Mouse (Mus musculus) CH12.LX (cell line): ENCODE measurements at regions not wholly inside any gene's neighbourhood (a gene's known extent, or its start where the extent isn't known, plus 50 kb on each side); places are given as distances from the start of the nearest gene placed in this dataset.

Experiments used
- DNase-seq: peaks from one replicate; pipeline ENCODE4 v3.0.0-alpha.2; 2013; ENCODE audit errors: extremely low read depth
- H3K27ac ChIP-seq: 2 replicates; pipeline ENCODE4 v1.5.1; 2012; ENCODE audit warnings: low read depth, mild to moderate bottlenecking, control low read depth, moderate library complexity; ENCODE audit not compliant: insufficient read depth
- H3K27me3 ChIP-seq: replicated peaks from 2 replicates; pipeline ENCODE3; 2012; ENCODE audit warnings: inconsistent platforms
- H3K36me3 ChIP-seq, 2 experiments: replicated peaks in 1 of 2; 2 replicates each; pipeline versions ENCODE3 to v1.6.1; 2012; ENCODE audit warnings: inconsistent platforms in 1 of 2, low read length in 1 of 2, mild to moderate bottlenecking in 1 of 2, mixed read lengths in 1 of 2, moderate library complexity in 1 of 2; ENCODE audit not compliant: control insufficient read depth in 1 of 2, insufficient read depth in 1 of 2
- H3K4me1 ChIP-seq, 2 experiments: 2 replicates each; pipeline ENCODE4 v1.6.1; 2012; ENCODE audit warnings: inconsistent platforms in 1 of 2, moderate library complexity in 1 of 2; ENCODE audit not compliant: insufficient read depth in 2 of 2, control insufficient read depth in 1 of 2
- H3K4me2 ChIP-seq: 2 replicates; pipeline ENCODE4 v1.6.1; 2012; ENCODE audit warnings: low read depth, mild to moderate bottlenecking, control low read depth; ENCODE audit not compliant: poor library complexity, insufficient read depth, severe bottlenecking
- H3K4me3 ChIP-seq, 3 experiments: fragments of 150-350 bp in 1 of 3; sonication (generic) in 1 of 3; replicated peaks in 1 of 3; 2 replicates each; pipeline versions ENCODE3 to v1.5.1; 2011 to 2012; ENCODE audit warnings: low read depth in 2 of 3, low read length in 2 of 3, mild to moderate bottlenecking in 2 of 3, moderate library complexity in 2 of 3, control low read depth in 1 of 3, improper control_type of control experiment in 1 of 3, inconsistent platforms in 1 of 3, mixed read lengths in 1 of 3; ENCODE audit not compliant: poor library complexity in 1 of 3
- H3K79me2 ChIP-seq: replicated peaks from 2 replicates; pipeline ENCODE4 v1.6.1; 2012; ENCODE audit warnings: mild to moderate bottlenecking, moderate library complexity; ENCODE audit not compliant: control insufficient read depth, poor library complexity, insufficient read depth, severe bottlenecking; ENCODE audit errors: extremely low read depth
- H3K9ac ChIP-seq: 2 replicates; pipeline ENCODE4 v1.6.1; 2012; ENCODE audit warnings: low read depth, mild to moderate bottlenecking, control low read depth, moderate library complexity; ENCODE audit not compliant: insufficient read depth
- H3K9me3 ChIP-seq: replicated peaks from 2 replicates; pipeline ENCODE3; 2012; ENCODE audit warnings: low read length, inconsistent platforms, mixed read lengths
- CHD1 ChIP-seq: IDR thresholded peaks from 2 replicates; pipeline ENCODE4 v1.6.1; 2012; ENCODE audit warnings: low read depth, low read length, improper control_type of control experiment, inconsistent platforms
- E2F4 ChIP-seq: IDR thresholded peaks from 2 replicates; pipeline ENCODE4 v1.6.1; 2011; ENCODE audit warnings: low read depth, low read length, improper control_type of control experiment; ENCODE audit not compliant: insufficient replicate concordance
- ELF1 ChIP-seq: IDR thresholded peaks from 2 replicates; pipeline ENCODE4 v1.6.1; 2014; ENCODE audit warnings: low read depth, mild to moderate bottlenecking, inconsistent platforms, low read length, improper control_type of control experiment
- EP300 ChIP-seq: IDR thresholded peaks from 2 replicates; pipeline ENCODE4 v1.6.1; 2011; ENCODE audit warnings: low read length, improper control_type of control experiment
- ETS1 ChIP-seq: conservative IDR thresholded peaks from 2 replicates; pipeline ENCODE4 v1.6.1; 2012; ENCODE audit warnings: low read depth, mild to moderate bottlenecking, inconsistent platforms, low read length, improper control_type of control experiment, moderate library complexity
- HCFC1 ChIP-seq: IDR thresholded peaks from 2 replicates; pipeline ENCODE4 v1.6.1; 2012; ENCODE audit warnings: low read depth, mild to moderate bottlenecking, inconsistent platforms, low read length, improper control_type of control experiment
- IRF4 ChIP-seq: IDR thresholded peaks from 2 replicates; pipeline ENCODE4 v1.6.1; 2014; ENCODE audit warnings: low read depth, mild to moderate bottlenecking, inconsistent platforms, low read length, improper control_type of control experiment
- JUND ChIP-seq: conservative IDR thresholded peaks from 2 replicates; pipeline ENCODE4 v1.6.1; 2011; ENCODE audit warnings: low read depth, low read length, improper control_type of control experiment
- MAFK ChIP-seq: IDR thresholded peaks from 2 replicates; pipeline ENCODE4 v1.6.1; 2011; ENCODE audit warnings: low read length, improper control_type of control experiment; ENCODE audit not compliant: insufficient replicate concordance
- MAX ChIP-seq: IDR thresholded peaks from 2 replicates; pipeline ENCODE4 v1.6.1; 2011; ENCODE audit warnings: low read length, improper control_type of control experiment
- MAZ ChIP-seq: IDR thresholded peaks from 2 replicates; pipeline ENCODE4 v1.6.1; 2012; ENCODE audit warnings: low read depth, mild to moderate bottlenecking, inconsistent platforms, low read length, improper control_type of control experiment, moderate library complexity
- MYC ChIP-seq: IDR thresholded peaks from 2 replicates; pipeline ENCODE4 v1.6.1; 2011; ENCODE audit warnings: low read depth, mild to moderate bottlenecking, improper control_type of control experiment, low read length
- NRF1 ChIP-seq: IDR thresholded peaks from 2 replicates; pipeline ENCODE4 v1.6.1; 2014; ENCODE audit warnings: low read depth, mild to moderate bottlenecking, inconsistent platforms, low read length, improper control_type of control experiment, moderate library complexity
- PAX5 ChIP-seq: IDR thresholded peaks from 2 replicates; pipeline ENCODE4 v1.6.1; 2012; ENCODE audit warnings: low read length, inconsistent platforms, mixed read lengths
- RCOR1 ChIP-seq: conservative IDR thresholded peaks from 2 replicates; pipeline ENCODE4 v1.6.1; 2012; ENCODE audit warnings: low read depth, mild to moderate bottlenecking, inconsistent platforms, low read length, improper control_type of control experiment
- TCF12 ChIP-seq: IDR thresholded peaks from 2 replicates; pipeline ENCODE4 v1.6.1; 2014; ENCODE audit warnings: low read depth, mild to moderate bottlenecking, inconsistent platforms, low read length, improper control_type of control experiment
- dilution Hi-C: fragments of 300-500 bp; cut with MboI; formaldehyde crosslinking; loops from 2 replicates; pipeline ENCODE4 v1.14.3; 2020; ENCODE audit warnings: low sequenced_read_pairs; ENCODE audit not compliant: extremely low pct_unique_long_range_greater_than_20kb, extremely low pct_ligation_motif_present
- in situ Hi-C: fragments of 300-500 bp; cut with MboI; formaldehyde crosslinking; loops from 3 replicates; pipeline ENCODE4 v1.14.3; 2019; ENCODE audit warnings: low sequenced_read_pairs, low pct_ligation_motif_present, low pct_unique_long_range_greater_than_20kb, mixed read lengths

DNA sequence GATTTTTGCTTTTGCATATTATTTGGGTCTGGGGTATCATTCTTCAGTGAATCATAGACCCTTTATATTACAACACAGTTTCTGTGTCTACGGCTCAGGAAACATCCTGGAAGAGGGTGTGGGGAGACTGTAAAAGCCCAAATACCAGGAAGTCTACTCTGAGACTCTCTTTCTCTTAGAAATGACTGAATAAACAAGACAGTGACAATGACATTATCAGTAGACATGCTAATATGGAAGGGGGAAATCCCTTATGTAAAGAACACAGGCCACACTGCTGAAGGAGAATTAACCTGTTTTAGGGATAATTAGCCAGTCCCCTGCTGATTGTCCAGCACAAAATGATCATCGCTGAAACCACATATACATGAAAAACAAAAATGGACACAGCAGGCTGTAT lies 88.5 kb upstream of the Rgs1 start:
- no peak overlapping the region for H3K27ac ChIP-seq
- H3K4me2 ChIP-seq = peak overlapping the region; percentile 29; the same call in 1 of the 2 replicates
- no peaks in the 10 kb centered on the region for H3K79me2 ChIP-seq
- dilution Hi-C loops = no loop called here
- in situ Hi-C loops = no loop called here
- no peaks in the 10 kb centered on the region for H3K36me3 ChIP-seq
- H3K9ac ChIP-seq = no peak overlapping the region
- H3K4me3 ChIP-seq = no peak overlapping the region
- TF ChIP-seq JUND (no peak), ELF1 (peak; percentile 15; the same call in 1 of the 2 replicates)
- no peak for DNase-seq
- no peaks in the 10 kb centered on the region for H3K9me3 ChIP-seq
- peaks cover 6 to 21% of the 10 kb centered on the region in 2 experiments for H3K4me1 ChIP-seq
- H3K27me3 ChIP-seq = no peaks in the 10 kb centered on the region

DNA sequence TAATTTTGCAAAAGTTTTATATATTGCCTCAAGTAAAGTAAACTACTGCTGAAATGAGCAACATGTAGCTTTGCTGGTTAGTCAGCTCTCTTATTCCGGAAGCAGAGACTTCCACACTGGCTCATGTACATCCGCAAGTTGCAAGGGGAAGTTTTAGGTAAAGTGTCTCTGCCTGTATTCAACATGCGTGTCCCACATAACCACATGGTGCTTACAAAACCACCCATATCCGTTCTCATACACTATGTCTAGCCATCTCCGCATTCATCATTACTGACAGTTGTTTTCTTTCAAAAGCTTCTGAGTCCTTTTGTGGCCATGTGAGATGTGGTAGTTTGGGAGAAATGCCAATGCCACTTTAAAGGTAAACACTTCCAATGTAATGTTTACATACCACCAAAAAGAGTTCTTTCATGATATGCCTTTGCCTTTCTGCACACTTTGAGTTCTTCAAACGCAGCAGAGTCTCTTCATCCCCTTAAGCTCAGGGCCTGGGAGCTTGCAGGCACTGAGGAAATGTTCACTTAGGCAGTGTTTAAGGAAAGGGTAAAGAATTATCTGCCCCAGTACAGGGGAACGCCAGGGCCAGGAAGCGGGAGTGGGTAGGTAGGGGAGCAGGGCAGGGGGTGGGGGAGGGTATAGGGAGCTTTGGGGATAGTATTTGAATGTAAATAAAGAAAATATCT lies 81.5 kb upstream of the Rgs1 start:
- H3K27ac ChIP-seq = no peak overlapping the region
- TF ChIP-seq NRF1 = no peak
- no peak for TF ChIP-seq JUND
- TF ChIP-seq ELF1 = peak; percentile 62
- TF ChIP-seq IRF4 = peak; percentile 35; the same call in 1 of the 2 replicates
- TF ChIP-seq ETS1 = peak; percentile 35; the same call in 1 of the 2 replicates
- peak; percentile 86 for TF ChIP-seq MYC
- TF ChIP-seq MAX = peak; percentile 85
- TF ChIP-seq CHD1 = no peak
- no peak for TF ChIP-seq TCF12
- TF ChIP-seq EP300 = peak; percentile 49; the same call in 1 of the 2 replicates
- no peak for TF ChIP-seq E2F4
- no peak for TF ChIP-seq HCFC1
- H3K9ac ChIP-seq = no peak overlapping the region
- peak; percentile 68 for DNase-seq
- in situ Hi-C loops (no loop called here), dilution Hi-C loops (no loop called here)
- no peaks in the 10 kb centered on the region for H3K79me2 ChIP-seq
- peaks cover 5 to 15% of the 10 kb centered on the region in 2 experiments for H3K4me1 ChIP-seq
- H3K4me2 ChIP-seq = 0 out of 2 replicates have a peak overlapping the region, but pooled peaks have one; percentile 22
- no peaks in the 10 kb centered on the region for H3K36me3 ChIP-seq
- H3K4me3 ChIP-seq = no peak overlapping the region
- no peaks in the 10 kb centered on the region for H3K27me3 ChIP-seq
- H3K9me3 ChIP-seq = no peaks in the 10 kb centered on the region

DNA sequence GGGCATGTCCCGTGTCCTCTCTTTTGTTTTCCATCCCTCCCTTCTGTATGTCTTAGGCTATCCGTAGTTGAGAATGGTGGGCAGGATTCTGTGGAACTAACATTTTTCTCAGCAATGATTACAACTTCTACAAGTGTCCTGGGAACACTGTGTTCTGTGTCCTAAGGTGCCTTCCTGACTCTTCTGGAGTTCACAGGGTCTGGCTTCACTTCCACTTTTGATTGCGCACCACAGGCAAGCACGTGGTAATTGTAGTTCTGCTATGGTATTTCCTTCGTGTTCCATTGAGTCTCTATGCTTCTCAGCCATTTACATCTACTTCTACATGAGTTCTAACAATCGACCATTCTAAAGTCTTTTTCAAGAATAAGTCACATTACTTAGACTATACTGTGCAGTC lies 70.4 kb upstream of the Rgs1 start:
- Histone ChIP-seq H3K79me2 (no peaks in the 10 kb centered on the region), H3K36me3 (no peaks in the 10 kb centered on the region), H3K27ac (no peak overlapping the region), H3K4me2 (no peak overlapping the region)
- TF ChIP-seq RCOR1 (no peak), MAZ (no peak), MYC (peak; percentile 78; the same call in 1 of the 2 replicates), PAX5 (no peak), HCFC1 (no peak), MAX (peak; percentile 81; the same call in 1 of the 2 replicates), MAFK (0 out of 2 replicates have a peak, but pooled peaks have one; percentile 35)
- TF ChIP-seq, all 38 proteins: peak for 3
- H3K27me3 ChIP-seq = no peaks in the 10 kb centered on the region
- no peaks in the 10 kb centered on the region for H3K9me3 ChIP-seq
- no peak for DNase-seq
- peaks cover 4 to 17% of the 10 kb centered on the region in 2 experiments; a peak in 3 of 4 replicates for H3K4me1 ChIP-seq
- dilution Hi-C loops = no loop called here
- no peak overlapping the region for H3K9ac ChIP-seq
- in situ Hi-C loops = no loop called here
- H3K4me3 ChIP-seq = no peak overlapping the region
